Mouse (Mus musculus) urinary bladder, adult 18-20 months (tissue): ENCODE measurements around the gene Ptpn22.
"Not testable (repeated sequence)": the region's sequence is repeated elsewhere in the genome, so short reads cannot be mapped to it uniquely, and the experiment has no call there.

Experiments used
- DNase-seq, 2 experiments: peaks; one replicate each; pipeline ENCODE4 v3.0.0; 2022; ENCODE audit warnings: low spot score in 2 of 2, mixed read lengths in 2 of 2

Gene Ptpn22

GRCm38 (mm10) chr3:103858881-103859801 lies at the start of gene Ptpn22:
Gene Ptpn22, plus strand, starts transcription at chr3:103859795.
- no peak for DNase-seq

GRCm38 (mm10) chr3:103809799-103810150 lies 49.8 kb upstream of the Ptpn22 start:
- no peak for DNase-seq

- DNase-seq: no peak
Observed at GRCm38 (mm10) chr3:103810967-103811366, 48.6 kb upstream of the Ptpn22 start.

- no peak for DNase-seq
Observed at GRCm38 (mm10) chr3:103827548-103827947, 32.0 kb upstream of the Ptpn22 start.

GRCm38 (mm10) chr3:103829036-103829435 lies 30.6 kb upstream of the Ptpn22 start:
- no peak for DNase-seq

- DNase-seq: not testable (repeated sequence)
Observed at GRCm38 (mm10) chr3:103830681-103831080, 28.9 kb upstream of the Ptpn22 start.

GRCm38 (mm10) chr3:103831146-103831545 lies 28.4 kb upstream of the Ptpn22 start:
- no peak for DNase-seq

GRCm38 (mm10) chr3:103832426-103832825 lies 27.2 kb upstream of the Ptpn22 start, which contains the start of gene Bcl2l15:
Gene Bcl2l15, plus strand, starts transcription at chr3:103832601.
- DNase-seq: no peak

GRCm38 (mm10) chr3:103834001-103834400 lies 25.6 kb upstream of the Ptpn22 start:
- no peak for DNase-seq

GRCm38 (mm10) chr3:103835272-103835950 lies 24.2 kb upstream of the Ptpn22 start:
- DNase-seq: no peak

- DNase-seq: no peak
Observed at GRCm38 (mm10) chr3:103835951-103836310, 23.7 kb upstream of the Ptpn22 start.

- DNase-seq: no peak
Observed at GRCm38 (mm10) chr3:103836453-103836852, 23.1 kb upstream of the Ptpn22 start.

GRCm38 (mm10) chr3:103839711-103840110 lies 19.9 kb upstream of the Ptpn22 start:
- DNase-seq: no peak

- not testable (repeated sequence) for DNase-seq
Observed at GRCm38 (mm10) chr3:103840195-103840594, 19.4 kb upstream of the Ptpn22 start.

GRCm38 (mm10) chr3:103840946-103841345 lies 18.6 kb upstream of the Ptpn22 start:
- DNase-seq: not testable (repeated sequence)

GRCm38 (mm10) chr3:103850644-103851363 lies 8.8 kb upstream of the Ptpn22 start:
- DNase-seq: no peak

- DNase-seq: no peak
Observed at GRCm38 (mm10) chr3:103851481-103851880, 8.1 kb upstream of the Ptpn22 start.

- DNase-seq: no peak
Observed at GRCm38 (mm10) chr3:103851882-103852281, 7.7 kb upstream of the Ptpn22 start.

GRCm38 (mm10) chr3:103852565-103853299 lies 6.9 kb upstream of the Ptpn22 start:
- DNase-seq: no peak

- DNase-seq: no peak
Observed at GRCm38 (mm10) chr3:103853804-103854203, 5.8 kb upstream of the Ptpn22 start.

- DNase-seq: no peak
Observed at GRCm38 (mm10) chr3:103857036-103857805, 2.4 kb upstream of the Ptpn22 start.
